Mouse (Mus musculus) embryonic facial prominence, embryonic 14.5 days (tissue): ENCODE results near the gene Sh3gl3. TPM values are rescaled to one million over a fixed set of nuclear protein-coding genes. Genes with fewer than 3 reads are reported as not detected.

Experiments used
- ATAC-seq: fragments of 200-750 bp; cut with Nextera tagmentation; 2 replicates; pipeline ENCODE4 v1.8.0; 2017; ENCODE audit warnings: low read depth, moderate number of reproducible peaks, moderate TSS enrichment
- DNase-seq: peaks from one replicate; pipeline ENCODE4 v3.0.0-alpha.2; 2015; ENCODE audit warnings: low spot score
- H3K27ac ChIP-seq: fragments of 300-500 bp; sonication (generic); replicated peaks from 2 replicates; pipeline ENCODE4 v1.5.1; 2014; ENCODE audit warnings: low read depth, mild to moderate bottlenecking, low read length, moderate library complexity
- H3K27me3 ChIP-seq: fragments of 300-500 bp; sonication (generic); replicated peaks from 2 replicates; pipeline ENCODE4 v1.6.1; 2014; ENCODE audit warnings: low read length; ENCODE audit not compliant: control insufficient read depth, insufficient read depth
- H3K36me3 ChIP-seq: fragments of 300-500 bp; sonication (generic); 2 replicates; pipeline ENCODE4 v1.6.1; 2014; ENCODE audit warnings: low read length, mixed read lengths; ENCODE audit not compliant: control insufficient read depth, insufficient read depth
- H3K4me1 ChIP-seq: fragments of 300-500 bp; sonication (generic); 2 replicates; pipeline ENCODE4 v1.6.1; 2014; ENCODE audit warnings: antibody characterized with exemption, low read length; ENCODE audit not compliant: control insufficient read depth, insufficient read depth
- H3K4me2 ChIP-seq: fragments of 300-500 bp; sonication (generic); 2 replicates; pipeline ENCODE4 v1.6.1; 2014; ENCODE audit warnings: low read depth, mild to moderate bottlenecking, low read length, moderate library complexity, mixed read lengths
- H3K4me3 ChIP-seq: fragments of 300-500 bp; sonication (generic); 2 replicates; pipeline ENCODE4 v1.5.1; 2014; ENCODE audit warnings: low read depth, mild to moderate bottlenecking, low read length
- H3K9ac ChIP-seq: fragments of 300-500 bp; sonication (generic); 2 replicates; pipeline ENCODE4 v1.6.1; 2014; ENCODE audit warnings: low read depth, mild to moderate bottlenecking, low read length, moderate library complexity, mixed read lengths
- H3K9me3 ChIP-seq: fragments of 300-500 bp; sonication (generic); 2 replicates; pipeline ENCODE4 v1.6.1; 2016; ENCODE audit warnings: low read length; ENCODE audit not compliant: control insufficient read depth
- WGBS: fragments of 180-500 bp; shearing (Covaris S2); extraction: QIAGEN DNeasy Blood & Tissue Kit; methylation state at CpG from one replicate; pipeline ENCODE4 v1.1.7; 2014; 5-methylcytosine and 5-hydroxymethylcytosine counted together
- polyA plus RNA-seq: library from polyadenylated mRNA; unstranded; fragments of >200 nt; fragmentation: Nextera tagmentation; extraction: Ambion mirVana; gene quantifications from 2 replicates; pipeline ENCODE4 v1.2.1, GENCODE M21; 2014

The Sh3gl3 gene
- polyA plus RNA-seq, 1 experiment from 2014 or later, result 12.9 TPM

GRCm38 (mm10) chr7:82327201-82327600, 153.6 kb downstream of the Sh3gl3 start:
- 57% methylated on average over 4 of the region's 4 CpGs for WGBS
- ATAC-seq (no peak), DNase-seq (no peak)
- H3K4me1 ChIP-seq, result no peaks in the 10 kb centered on the region
- H3K4me2 ChIP-seq, result no peak overlapping the region
- no peak overlapping the region for H3K9ac ChIP-seq
- no peaks in the 10 kb centered on the region for H3K36me3 ChIP-seq
- H3K27ac ChIP-seq, result no peak overlapping the region
- H3K4me3 ChIP-seq, result no peak overlapping the region
- H3K27me3 ChIP-seq, result peaks cover 6% of the 10 kb centered on the region
- H3K9me3 ChIP-seq, result no peaks in the 10 kb centered on the region

- no peak for ATAC-seq
- DNase-seq, result no peak
- Histone ChIP-seq H3K36me3 (no peaks in the 10 kb centered on the region), H3K27ac (no peak overlapping the region), H3K9me3 (no peaks in the 10 kb centered on the region), H3K4me1 (no peaks in the 10 kb centered on the region), H3K27me3 (peaks cover 3% of the 10 kb centered on the region; the same call in 1 of the 2 replicates), H3K4me3 (no peak overlapping the region), H3K4me2 (no peak overlapping the region), H3K9ac (no peak overlapping the region)
- whole genome bisulfite sequencing, result 50% methylated on average over 5 of the region's 5 CpGs
Observed at GRCm38 (mm10) chr7:82327881-82328280, 154.2 kb downstream of the Sh3gl3 start.

- no peaks in the 10 kb centered on the region for H3K36me3 ChIP-seq
- H3K4me1 ChIP-seq, result no peaks in the 10 kb centered on the region
- H3K4me3 ChIP-seq, result no peak overlapping the region
- H3K27me3 ChIP-seq, result peaks cover 14% of the 10 kb centered on the region
- H3K9me3 ChIP-seq, result no peaks in the 10 kb centered on the region
- H3K4me2 ChIP-seq, result no peak overlapping the region
- H3K27ac ChIP-seq, result no peak overlapping the region
- DNase-seq (no peak), ATAC-seq (no peak)
- WGBS, result 63% methylated on average over 4 of the region's 4 CpGs
- no peak overlapping the region for H3K9ac ChIP-seq
Observed at GRCm38 (mm10) chr7:82329831-82330230, 156.2 kb downstream of the Sh3gl3 start.

GRCm38 (mm10) chr7:82330860-82331259, 157.2 kb downstream of the Sh3gl3 start:
- Histone ChIP-seq H3K4me2 (no peak overlapping the region), H3K4me3 (no peak overlapping the region), H3K27ac (no peak overlapping the region), H3K36me3 (no peaks in the 10 kb centered on the region), H3K27me3 (peaks cover 24% of the 10 kb centered on the region), H3K9me3 (no peaks in the 10 kb centered on the region), H3K9ac (no peak overlapping the region), H3K4me1 (0 out of 2 replicates have a peak, but pooled peaks cover 4% of the 10 kb centered on the region)
- no peak for ATAC-seq
- 72% methylated on average over 6 of the region's 6 CpGs for WGBS
- DNase-seq, result no peak

GRCm38 (mm10) chr7:82334000-82334399, 160.4 kb downstream of the Sh3gl3 start:
- H3K4me3 ChIP-seq, result no peak overlapping the region
- no peak overlapping the region for H3K27ac ChIP-seq
- ATAC-seq (peak; percentile 10; the same call in 1 of the 2 replicates), DNase-seq (peak; percentile 64)
- WGBS, result 35% methylated on average over 1 of the region's 1 CpGs
- H3K4me1 ChIP-seq, result 0 out of 2 replicates have a peak, but pooled peaks cover 4% of the 10 kb centered on the region
- H3K4me2 ChIP-seq, result no peak overlapping the region
- no peaks in the 10 kb centered on the region for H3K36me3 ChIP-seq
- peaks cover 43% of the 10 kb centered on the region for H3K27me3 ChIP-seq
- no peak overlapping the region for H3K9ac ChIP-seq
- no peaks in the 10 kb centered on the region for H3K9me3 ChIP-seq

GRCm38 (mm10) chr7:82335211-82336121, 161.8 kb downstream of the Sh3gl3 start, which contains the start of gene Adamtsl3:
Gene Adamtsl3 (plus strand): TSS chr7:82335694.
- Histone ChIP-seq H3K4me2 (peak within 1 kb of the TSS; percentile 86), H3K4me1 (0 out of 2 replicates have a peak, but pooled peaks cover 4% of the 10 kb centered on the region), H3K9me3 (no peaks in the 10 kb centered on the region), H3K4me3 (peak within 1 kb of the TSS; percentile 50), H3K27ac (no peak within 1 kb of the TSS), H3K36me3 (no peaks in the 10 kb centered on the region), H3K9ac (peak within 1 kb of the TSS; percentile 60), H3K27me3 (peaks cover 52% of the 10 kb centered on the region)
- 2% methylated on average over 30 of the region's 95 CpGs for WGBS
- DNase-seq (peak; percentile 64), ATAC-seq (peak; percentile 12; the same call in 1 of the 2 replicates)

- Histone ChIP-seq H3K27me3 (peaks cover 52% of the 10 kb centered on the region), H3K36me3 (no peaks in the 10 kb centered on the region), H3K4me2 (peak overlapping the region; percentile 86), H3K4me1 (0 out of 2 replicates have a peak, but pooled peaks cover 4% of the 10 kb centered on the region), H3K4me3 (peak overlapping the region; percentile 50), H3K9me3 (no peaks in the 10 kb centered on the region), H3K27ac (no peak overlapping the region), H3K9ac (peak overlapping the region; percentile 60)
- ATAC-seq (peak; percentile 27; the same call in 1 of the 2 replicates), DNase-seq (peak; percentile 42)
- 2% methylated on average over 27 of the region's 34 CpGs for WGBS
Observed at GRCm38 (mm10) chr7:82336132-82336531, 162.5 kb downstream of the Sh3gl3 start.

- no peaks in the 10 kb centered on the region for H3K9me3 ChIP-seq
- H3K27ac ChIP-seq, result no peak overlapping the region
- no peak overlapping the region for H3K9ac ChIP-seq
- H3K27me3 ChIP-seq, result peaks cover 56% of the 10 kb centered on the region
- 61% methylated on average over 9 of the region's 9 CpGs for WGBS
- H3K4me2 ChIP-seq, result no peak overlapping the region
- H3K4me3 ChIP-seq, result no peak overlapping the region
- H3K4me1 ChIP-seq, result 0 out of 2 replicates have a peak, but pooled peaks cover 9% of the 10 kb centered on the region
- H3K36me3 ChIP-seq, result no peaks in the 10 kb centered on the region
- DNase-seq (peak; percentile 86), ATAC-seq (peak; percentile 50)
Observed at GRCm38 (mm10) chr7:82338121-82338520, 164.5 kb downstream of the Sh3gl3 start.
